Mouse (Mus musculus) cerebellum, postnatal 25 days (tissue): ENCODE data around the gene Fst.

Experiments used
- DNase-seq, 2 experiments: peaks; one replicate each; pipeline ENCODE4 v3.0.0; 2021; ENCODE audit warnings: mixed read lengths in 2 of 2

The Fst gene

DNA sequence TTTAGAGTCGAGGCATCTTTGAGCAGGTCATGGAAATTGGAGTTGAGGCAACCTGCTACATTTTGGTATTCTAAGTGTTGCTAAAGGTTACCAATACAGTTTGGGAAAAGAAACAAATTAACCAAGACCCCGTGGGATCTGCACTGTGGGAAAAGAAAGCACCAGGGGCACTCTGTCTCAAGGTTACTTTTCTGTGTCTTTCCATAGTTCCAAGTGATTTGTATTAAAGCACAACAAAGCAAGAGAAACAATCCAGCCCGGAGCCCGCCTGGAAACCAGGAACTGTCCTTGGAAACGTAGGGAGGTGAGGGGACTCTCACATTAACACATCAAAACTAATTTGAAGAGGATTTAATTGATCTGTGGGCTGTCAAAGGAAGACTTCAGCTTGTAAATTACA lies 51.9 kb downstream of the Fst start:
- DNase-seq: no peak

DNA sequence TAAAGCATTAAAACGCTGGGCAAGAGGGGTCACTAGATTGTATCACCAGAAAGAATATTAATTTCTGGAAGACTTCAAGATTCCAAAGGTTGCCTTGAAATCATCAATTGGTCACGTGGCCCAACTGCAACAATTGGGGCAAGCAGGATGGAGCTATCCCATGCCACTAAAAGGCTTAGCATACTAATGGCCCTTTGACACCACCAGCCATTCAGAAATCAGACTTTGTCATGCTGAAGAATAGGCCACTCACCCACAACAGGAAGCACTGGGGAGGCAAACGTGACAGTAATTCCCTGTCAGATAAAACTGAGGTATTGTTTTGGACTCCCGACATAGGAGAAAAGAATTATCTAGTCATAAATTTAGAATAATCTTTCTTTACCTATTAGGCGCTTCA lies 52.3 kb downstream of the Fst start:
- no peak for DNase-seq

DNA sequence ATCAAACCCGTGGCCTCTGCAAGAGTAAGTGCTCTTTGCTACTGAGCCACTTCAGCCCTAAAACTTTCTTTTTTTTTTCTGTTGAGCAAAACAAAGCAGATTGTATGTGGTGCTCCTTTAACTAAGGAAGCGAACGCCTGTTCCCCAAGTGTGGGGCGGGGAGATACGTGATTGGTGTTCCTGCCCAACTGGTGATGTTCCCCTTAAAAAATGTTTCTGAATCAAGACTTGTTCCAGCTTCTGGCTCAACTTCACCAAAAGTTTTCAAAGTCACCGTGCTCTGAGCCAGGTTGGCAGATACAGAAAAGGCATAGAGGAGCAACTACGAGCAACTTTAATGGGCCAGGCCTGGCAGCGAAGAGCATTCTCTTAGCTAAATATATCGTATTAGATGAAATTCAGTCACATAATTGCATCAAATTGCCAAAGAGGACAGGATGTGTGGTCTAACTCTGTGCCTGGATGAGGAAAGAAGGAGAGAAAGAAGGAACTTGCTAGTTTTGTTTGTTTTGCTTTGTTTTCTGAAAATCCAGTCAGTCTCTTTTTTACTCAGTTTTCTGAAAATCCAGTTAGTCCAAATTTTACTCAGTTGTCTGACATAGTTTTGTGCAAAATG lies 53.5 kb downstream of the Fst start:
- DNase-seq: no peak
